Mouse (Mus musculus): ENCODE measurements around the gene Edc3. TPM values are rescaled to one million over a fixed set of nuclear protein-coding genes. Genes with fewer than 3 reads are reported as not detected.

Edc3 gene
- polyA plus RNA-seq, 1 experiment: 8.1 TPM

DNA sequence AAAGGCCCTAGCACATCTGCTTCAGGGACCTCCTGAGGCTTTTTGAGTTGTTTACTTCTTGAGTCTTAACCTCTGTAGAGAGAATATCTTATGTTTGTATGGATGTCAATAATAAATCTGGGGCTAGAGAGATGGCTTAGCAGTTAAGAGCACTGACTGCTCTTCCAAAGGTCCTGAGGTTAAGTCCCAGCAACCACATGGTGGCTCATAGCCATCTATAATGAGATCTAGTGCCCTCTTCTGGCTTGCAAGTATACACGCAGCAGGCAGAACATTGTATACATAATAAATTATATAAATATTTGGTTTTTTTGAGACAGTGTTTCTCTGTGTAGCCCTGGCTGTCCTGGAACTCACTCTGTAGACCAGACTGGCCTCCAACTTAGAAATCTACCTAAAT is 65.8 kb downstream of the Edc3 start:
- no peaks in the 10 kb centered on the region for H3K27me3 ChIP-seq (ENCODE audit: control insufficient read depth, insufficient read depth, low read length)
- H3K4me3 ChIP-seq (ENCODE audit: control insufficient read depth, low read depth, low read length): no peak overlapping the region
- H3K4me1 ChIP-seq (ENCODE audit: control insufficient read depth, insufficient read depth, low read length): no peaks in the 10 kb centered on the region
- no peaks in the 10 kb centered on the region for H3K36me3 ChIP-seq (ENCODE audit: control insufficient read depth, insufficient read depth, low read length)
- H3K27ac ChIP-seq (ENCODE audit: control insufficient read depth, insufficient read depth, low read depth, low read length): no peak overlapping the region
- no peak for TF ChIP-seq CTCF (IDR thresholded peaks at IDR 0.05; ENCODE audit: control insufficient read depth, insufficient read depth, insufficient replicate concordance, low read depth, low read length)
- TF ChIP-seq POLR2A (IDR thresholded peaks at IDR 0.05; ENCODE audit: control insufficient read depth, low read depth, low read length): no peak

GRCm38 (mm10) chr9:57775026-57775425 is 66.7 kb downstream of the Edc3 start:
- TF ChIP-seq CTCF (IDR thresholded peaks at IDR 0.05; ENCODE audit: control insufficient read depth, insufficient read depth, insufficient replicate concordance, low read depth, low read length) (no peak), POLR2A (IDR thresholded peaks at IDR 0.05; ENCODE audit: control insufficient read depth, low read depth, low read length) (no peak)
- H3K36me3 ChIP-seq (ENCODE audit: control insufficient read depth, insufficient read depth, low read length): no peaks in the 10 kb centered on the region
- no peak overlapping the region for H3K27ac ChIP-seq (ENCODE audit: control insufficient read depth, insufficient read depth, low read depth, low read length)
- no peaks in the 10 kb centered on the region for H3K27me3 ChIP-seq (ENCODE audit: control insufficient read depth, insufficient read depth, low read length)
- H3K4me3 ChIP-seq (ENCODE audit: control insufficient read depth, low read depth, low read length): no peak overlapping the region
- no peaks in the 10 kb centered on the region for H3K4me1 ChIP-seq (ENCODE audit: control insufficient read depth, insufficient read depth, low read length)

DNA sequence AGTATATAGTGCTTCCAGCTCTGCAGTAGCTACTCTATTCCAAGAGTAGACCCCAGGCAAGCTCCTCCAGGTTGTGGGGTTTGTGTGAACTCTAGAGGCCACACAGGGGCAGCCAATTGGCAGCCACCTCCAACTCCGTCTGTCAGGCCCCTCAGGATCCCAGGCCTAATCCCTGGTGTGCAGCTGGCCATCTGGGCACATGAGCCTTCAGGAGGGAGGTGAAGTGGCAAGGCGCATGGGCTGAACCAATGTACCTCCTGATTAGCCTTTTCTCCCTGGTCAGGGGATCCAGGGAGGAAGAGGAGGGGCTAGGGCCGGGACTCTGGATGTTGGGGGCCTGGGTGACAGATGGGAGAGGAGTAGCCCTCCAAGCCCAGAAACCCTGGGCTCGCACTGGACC is 67.4 kb downstream of the Edc3 start:
- Histone ChIP-seq H3K27me3 (ENCODE audit: control insufficient read depth, insufficient read depth, low read length) (no peaks in the 10 kb centered on the region), H3K27ac (ENCODE audit: control insufficient read depth, insufficient read depth, low read depth, low read length) (no peak overlapping the region), H3K36me3 (ENCODE audit: control insufficient read depth, insufficient read depth, low read length) (no peaks in the 10 kb centered on the region), H3K4me1 (ENCODE audit: control insufficient read depth, insufficient read depth, low read length) (no peaks in the 10 kb centered on the region), H3K4me3 (ENCODE audit: control insufficient read depth, low read depth, low read length) (no peak overlapping the region)
- no peak for TF ChIP-seq POLR2A (IDR thresholded peaks at IDR 0.05; ENCODE audit: control insufficient read depth, low read depth, low read length)
- TF ChIP-seq CTCF (IDR thresholded peaks at IDR 0.05; ENCODE audit: control insufficient read depth, insufficient read depth, insufficient replicate concordance, low read depth, low read length): no peak

DNA sequence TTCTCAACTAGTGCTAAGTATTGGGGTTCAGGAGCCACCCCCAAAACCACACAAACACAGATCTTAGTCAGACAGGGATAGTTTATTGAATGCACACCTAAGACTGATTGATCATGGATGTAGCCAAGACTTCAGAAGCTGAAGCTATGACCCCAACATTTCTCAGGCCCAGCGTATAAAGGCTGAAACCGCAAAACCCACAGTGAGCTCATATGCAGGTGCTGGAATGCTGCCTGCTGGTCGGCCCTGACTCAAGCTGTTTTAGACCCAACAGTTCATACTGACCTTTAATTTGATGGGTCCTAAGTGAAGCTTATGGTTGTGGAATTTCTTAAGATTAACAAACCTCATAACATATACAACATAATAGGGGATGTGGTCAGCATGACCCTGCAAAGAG is 74.3 kb downstream of the Edc3 start:
- H3K27ac ChIP-seq (ENCODE audit: control insufficient read depth, insufficient read depth, low read depth, low read length): no peak overlapping the region
- no peaks in the 10 kb centered on the region for H3K27me3 ChIP-seq (ENCODE audit: control insufficient read depth, insufficient read depth, low read length)
- TF ChIP-seq POLR2A (IDR thresholded peaks at IDR 0.05; ENCODE audit: control insufficient read depth, low read depth, low read length) (no peak), CTCF (IDR thresholded peaks at IDR 0.05; ENCODE audit: control insufficient read depth, insufficient read depth, insufficient replicate concordance, low read depth, low read length) (no peak)
- no peaks in the 10 kb centered on the region for H3K36me3 ChIP-seq (ENCODE audit: control insufficient read depth, insufficient read depth, low read length)
- H3K4me3 ChIP-seq (ENCODE audit: control insufficient read depth, low read depth, low read length): no peak overlapping the region
- no peaks in the 10 kb centered on the region for H3K4me1 ChIP-seq (ENCODE audit: control insufficient read depth, insufficient read depth, low read length)

- Histone ChIP-seq H3K27ac (ENCODE audit: control insufficient read depth, insufficient read depth, low read depth, low read length) (no peak overlapping the region), H3K27me3 (ENCODE audit: control insufficient read depth, insufficient read depth, low read length) (no peaks in the 10 kb centered on the region), H3K4me3 (ENCODE audit: control insufficient read depth, low read depth, low read length) (no peak overlapping the region), H3K36me3 (ENCODE audit: control insufficient read depth, insufficient read depth, low read length) (peaks cover 4% of the 10 kb centered on the region; the same call in 1 of the 2 replicates), H3K4me1 (ENCODE audit: control insufficient read depth, insufficient read depth, low read length) (no peaks in the 10 kb centered on the region)
- TF ChIP-seq CTCF (IDR thresholded peaks at IDR 0.05; ENCODE audit: control insufficient read depth, insufficient read depth, insufficient replicate concordance, low read depth, low read length) (no peak), POLR2A (IDR thresholded peaks at IDR 0.05; ENCODE audit: control insufficient read depth, low read depth, low read length) (no peak)
Observed at GRCm38 (mm10) chr9:57789733-57790132, 81.4 kb downstream of the Edc3 start.

GRCm38 (mm10) chr9:57797456-57797855 is 89.1 kb downstream of the Edc3 start:
- H3K36me3 ChIP-seq (ENCODE audit: control insufficient read depth, insufficient read depth, low read length): peaks cover 8% of the 10 kb centered on the region
- TF ChIP-seq POLR2A (IDR thresholded peaks at IDR 0.05; ENCODE audit: control insufficient read depth, low read depth, low read length): no peak
- TF ChIP-seq CTCF (IDR thresholded peaks at IDR 0.05; ENCODE audit: control insufficient read depth, insufficient read depth, insufficient replicate concordance, low read depth, low read length): no peak
- no peak overlapping the region for H3K27ac ChIP-seq (ENCODE audit: control insufficient read depth, insufficient read depth, low read depth, low read length)
- H3K4me3 ChIP-seq (ENCODE audit: control insufficient read depth, low read depth, low read length): no peak overlapping the region
- H3K4me1 ChIP-seq (ENCODE audit: control insufficient read depth, insufficient read depth, low read length): no peaks in the 10 kb centered on the region
- H3K27me3 ChIP-seq (ENCODE audit: control insufficient read depth, insufficient read depth, low read length): no peaks in the 10 kb centered on the region

- Histone ChIP-seq H3K4me1 (ENCODE audit: control insufficient read depth, insufficient read depth, low read length) (no peaks in the 10 kb centered on the region), H3K27ac (ENCODE audit: control insufficient read depth, insufficient read depth, low read depth, low read length) (no peak overlapping the region), H3K4me3 (ENCODE audit: control insufficient read depth, low read depth, low read length) (peak overlapping the region; percentile 38), H3K27me3 (ENCODE audit: control insufficient read depth, insufficient read depth, low read length) (no peaks in the 10 kb centered on the region), H3K36me3 (ENCODE audit: control insufficient read depth, insufficient read depth, low read length) (peaks cover 8% of the 10 kb centered on the region)
- TF ChIP-seq POLR2A (IDR thresholded peaks at IDR 0.05; ENCODE audit: control insufficient read depth, low read depth, low read length) (peak; percentile 34; the same call in 1 of the 2 replicates), CTCF (IDR thresholded peaks at IDR 0.05; ENCODE audit: control insufficient read depth, insufficient read depth, insufficient replicate concordance, low read depth, low read length) (no peak)
Observed at GRCm38 (mm10) chr9:57798725-57799253, 90.4 kb downstream of the Edc3 start.

All from testis, adult 2 months (tissue).